Mouse (Mus musculus) lung, adult 2 months (tissue): Measurements from ENCODE around the gene Ptprz1.

Experiments used
- CTCF ChIP-seq: fragments of 200-500 bp; IDR thresholded peaks from 2 replicates; pipeline ENCODE4 v1.5.1; 2011; ENCODE audit warnings: mild to moderate bottlenecking, low read length, control low read depth; ENCODE audit not compliant: insufficient read depth
- POLR2A ChIP-seq: fragments of 200-500 bp; IDR thresholded peaks from 2 replicates; pipeline ENCODE4 v1.6.1; 2011; ENCODE audit warnings: low read depth, mild to moderate bottlenecking, control low read depth, low read length, borderline replicate concordance; ENCODE audit errors: extremely low read depth

- no peak for TF ChIP-seq CTCF
- TF ChIP-seq POLR2A = no peak
Measured at GRCm38 (mm10) chr6:23048836-23049235, 173.5 kb downstream of the Ptprz1 start.
